Mouse (Mus musculus) neural tube, embryonic 15.5 days (tissue): Measurements from ENCODE around the gene Casp8. TPM values are rescaled to one million over a fixed set of nuclear protein-coding genes. Genes with fewer than 3 reads are reported as not detected.
"Not testable (repeated sequence)": the region's sequence is repeated elsewhere in the genome, so short reads cannot be mapped to it uniquely, and the experiment has no call there.

ENCODE experiments used
- ATAC-seq: fragments of 200-750 bp; cut with Nextera tagmentation; 2 replicates; pipeline ENCODE4 v1.8.0; 2017; ENCODE audit warnings: mild to moderate bottlenecking, moderate TSS enrichment, moderate library complexity; ENCODE audit not compliant: low FRiP score
- H3K27ac ChIP-seq: fragments of 300-500 bp; sonication (generic); replicated peaks from 2 replicates; pipeline ENCODE4 v1.5.1; 2015; ENCODE audit warnings: mild to moderate bottlenecking, inconsistent platforms
- H3K27me3 ChIP-seq: fragments of 300-500 bp; sonication (generic); replicated peaks from 2 replicates; pipeline ENCODE4 v1.6.1; 2015; ENCODE audit warnings: inconsistent platforms
- H3K36me3 ChIP-seq: fragments of 300-500 bp; sonication (generic); 2 replicates; pipeline ENCODE4 v1.6.1; 2015; ENCODE audit warnings: inconsistent platforms
- H3K4me1 ChIP-seq: fragments of 300-500 bp; sonication (generic); 2 replicates; pipeline ENCODE4 v1.6.1; 2015; ENCODE audit warnings: inconsistent platforms
- H3K4me2 ChIP-seq: fragments of 300-500 bp; sonication (generic); 2 replicates; pipeline ENCODE4 v1.6.1; 2015; ENCODE audit warnings: inconsistent platforms, mild to moderate bottlenecking, moderate library complexity
- H3K4me3 ChIP-seq: fragments of 300-500 bp; sonication (generic); replicated peaks from 2 replicates; pipeline ENCODE4 v1.5.1; 2015; ENCODE audit warnings: mild to moderate bottlenecking, inconsistent platforms
- H3K9ac ChIP-seq: fragments of 300-500 bp; sonication (generic); replicated peaks from 2 replicates; pipeline ENCODE4 v1.6.1; 2015; ENCODE audit warnings: mild to moderate bottlenecking, inconsistent platforms
- H3K9me3 ChIP-seq: fragments of 300-500 bp; sonication (generic); replicated peaks from 2 replicates; pipeline ENCODE4 v1.6.1; 2016; ENCODE audit warnings: inconsistent platforms
- WGBS: fragments of 180-500 bp; shearing (Covaris S2); methylation state at CpG from one replicate; pipeline ENCODE4 v1.1.7; 2015; ENCODE audit warnings: mixed read lengths; 5-methylcytosine and 5-hydroxymethylcytosine counted together
- polyA plus RNA-seq: library from polyadenylated mRNA; unstranded; fragments of >200 nt; fragmentation: Nextera tagmentation; extraction: Ambion mirVana; gene quantifications from 2 replicates; pipeline ENCODE4 v1.2.1, GENCODE M21; 2015

The Casp8 gene
- polyA plus RNA-seq, 1 experiment from 2014 or later, result 5.6 TPM

DNA sequence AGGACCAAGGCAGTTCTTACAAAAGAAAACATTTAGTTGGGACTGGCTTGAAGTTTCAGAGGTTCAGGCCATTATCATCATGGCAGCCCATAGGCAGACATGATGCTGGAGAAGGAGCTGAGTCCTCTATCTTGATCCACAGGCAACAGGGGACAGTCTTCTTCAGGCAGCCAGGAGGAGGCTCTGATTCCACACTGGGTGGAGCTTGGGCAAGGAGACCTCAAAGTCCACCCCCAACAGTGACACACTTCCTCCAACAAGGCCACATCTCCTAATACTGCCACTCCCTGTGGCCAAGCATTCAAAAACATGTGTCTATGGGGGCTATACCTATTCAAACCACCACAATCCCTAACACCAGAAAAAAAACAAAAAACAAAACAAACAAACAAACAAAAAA lies 21.9 kb upstream of the Casp8 start:
- Histone ChIP-seq H3K36me3 (no peaks in the 10 kb centered on the region), H3K9me3 (no peaks in the 10 kb centered on the region), H3K27ac (no peak overlapping the region), H3K4me2 (no peak overlapping the region), H3K4me3 (no peak overlapping the region), H3K27me3 (no peaks in the 10 kb centered on the region), H3K9ac (no peak overlapping the region), H3K4me1 (no peaks in the 10 kb centered on the region)
- ATAC-seq, result no peak

DNA sequence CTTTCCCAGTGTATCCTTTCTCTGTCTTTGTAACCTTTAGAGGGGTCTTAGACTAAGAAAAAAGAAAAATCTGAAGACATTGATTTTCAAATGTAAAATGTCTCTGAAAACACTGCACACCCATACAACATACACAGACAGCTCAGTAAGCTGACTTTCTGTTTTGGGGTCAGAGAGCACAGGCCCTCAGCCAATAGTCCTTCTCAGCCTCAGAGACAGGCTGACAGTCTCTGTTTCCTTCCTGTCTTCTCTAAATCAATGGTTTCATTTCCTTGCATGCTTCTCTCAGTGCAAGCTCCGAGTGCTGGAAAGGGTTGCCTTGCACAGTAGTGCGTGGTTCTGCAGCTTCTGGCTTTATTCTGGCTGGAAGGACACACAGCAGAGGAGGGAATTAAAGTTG lies 21.3 kb upstream of the Casp8 start:
- ATAC-seq, result no peak
- WGBS, result 68% methylated on average over 2 of the region's 2 CpGs
- H3K4me1 ChIP-seq, result no peaks in the 10 kb centered on the region
- H3K9me3 ChIP-seq, result no peaks in the 10 kb centered on the region
- no peak overlapping the region for H3K4me3 ChIP-seq
- no peak overlapping the region for H3K9ac ChIP-seq
- no peak overlapping the region for H3K27ac ChIP-seq
- H3K36me3 ChIP-seq, result no peaks in the 10 kb centered on the region
- no peak overlapping the region for H3K4me2 ChIP-seq
- H3K27me3 ChIP-seq, result no peaks in the 10 kb centered on the region

DNA sequence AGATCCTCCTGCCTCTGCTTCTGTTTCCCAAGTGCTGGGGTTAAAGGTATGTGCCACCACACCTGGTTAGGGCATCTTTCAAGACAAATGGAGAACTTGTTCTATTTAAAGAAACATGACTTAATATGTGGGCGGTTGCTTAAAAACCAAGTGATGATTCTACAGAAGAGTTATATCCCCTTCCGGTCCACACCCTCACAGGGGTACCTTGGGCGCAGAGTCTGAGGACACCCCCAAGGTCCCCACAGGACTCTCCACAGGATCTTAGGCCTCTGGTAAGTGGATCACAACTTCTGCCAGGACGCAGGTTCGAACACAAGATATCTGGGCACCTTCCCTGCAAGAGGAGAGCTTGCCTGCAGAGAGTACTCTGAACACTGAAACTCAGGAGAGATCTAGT lies 19.8 kb upstream of the Casp8 start:
- ATAC-seq, result no peak

DNA sequence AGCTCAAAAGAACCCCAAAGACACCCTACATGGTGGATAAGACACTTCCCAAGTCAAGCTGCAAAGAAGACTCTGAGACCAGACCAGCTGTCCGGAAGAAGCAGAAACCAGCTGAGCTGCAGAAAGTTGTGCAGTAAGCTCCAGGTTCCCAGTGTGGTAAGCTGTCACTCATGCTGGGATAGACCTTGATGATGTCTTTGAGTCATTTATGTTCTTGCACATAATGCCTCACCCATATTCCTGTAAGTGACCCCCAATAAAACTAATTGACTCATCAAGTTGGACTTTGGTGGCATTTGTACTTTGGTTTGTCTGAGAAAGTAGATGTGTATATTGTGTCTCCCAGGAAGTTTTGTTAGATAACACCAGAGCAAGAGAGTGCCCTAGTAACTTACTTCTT lies 17.6 kb upstream of the Casp8 start:
- Histone ChIP-seq H3K36me3 (no peaks in the 10 kb centered on the region), H3K9ac (no peak overlapping the region), H3K4me1 (no peaks in the 10 kb centered on the region), H3K27ac (no peak overlapping the region), H3K4me2 (no peak overlapping the region), H3K27me3 (no peaks in the 10 kb centered on the region), H3K4me3 (no peak overlapping the region), H3K9me3 (no peaks in the 10 kb centered on the region)
- no peak for ATAC-seq
- WGBS, result 94% methylated on average over 1 of the region's 1 CpGs

More for the DNA sequence above, 19.8 kb upstream of the Casp8 start:
- Histone ChIP-seq H3K4me3 (no peak overlapping the region), H3K4me2 (no peak overlapping the region), H3K4me1 (no peaks in the 10 kb centered on the region), H3K27me3 (no peaks in the 10 kb centered on the region), H3K9me3 (no peaks in the 10 kb centered on the region), H3K27ac (no peak overlapping the region), H3K36me3 (no peaks in the 10 kb centered on the region), H3K9ac (no peak overlapping the region)
- WGBS, result 96% methylated on average over 5 of the region's 5 CpGs

DNA sequence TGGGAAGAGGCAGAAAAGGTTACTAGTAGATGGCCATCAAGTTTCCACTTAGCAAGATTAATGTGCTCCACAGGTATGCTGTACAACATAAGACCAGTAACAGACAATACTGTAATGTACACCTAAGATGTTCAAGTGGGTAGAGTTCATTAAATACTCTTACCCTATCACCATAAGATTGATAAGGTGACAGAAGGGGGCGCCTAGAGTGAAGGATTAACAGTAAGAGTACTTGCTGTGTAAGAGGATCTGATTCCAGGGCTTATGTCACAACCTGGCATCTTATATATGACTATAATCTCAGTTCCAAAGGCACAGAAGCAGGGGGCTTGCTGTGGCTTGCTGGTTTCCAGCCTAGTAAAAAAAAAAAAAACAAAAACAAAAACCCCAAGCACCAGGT lies 16.9 kb upstream of the Casp8 start:
- Histone ChIP-seq H3K9ac (no peak overlapping the region), H3K9me3 (no peaks in the 10 kb centered on the region), H3K4me1 (no peaks in the 10 kb centered on the region), H3K36me3 (no peaks in the 10 kb centered on the region), H3K4me3 (no peak overlapping the region), H3K27me3 (no peaks in the 10 kb centered on the region), H3K4me2 (no peak overlapping the region), H3K27ac (no peak overlapping the region)
- ATAC-seq, result no peak
- 22% methylated on average over 1 of the region's 1 CpGs for WGBS

DNA sequence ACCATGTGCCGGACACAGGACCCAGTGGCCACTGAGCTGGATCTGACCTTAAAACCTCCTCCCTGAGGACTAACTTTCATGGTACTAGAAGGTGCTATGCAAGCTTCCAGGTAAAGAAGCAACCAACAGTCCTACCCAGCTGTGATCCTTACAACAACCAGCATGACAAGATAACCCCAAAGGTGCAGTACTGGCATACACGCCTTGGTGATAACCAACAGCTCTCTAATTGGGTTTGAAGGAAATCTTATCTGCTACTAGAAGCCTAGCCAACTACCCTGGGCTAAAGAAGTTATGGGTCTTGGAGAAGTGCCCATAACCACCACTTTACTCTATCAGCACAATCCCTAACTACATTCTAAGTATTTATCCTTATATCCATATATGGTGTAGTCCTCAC lies 8.9 kb upstream of the Casp8 start:
- Histone ChIP-seq H3K27me3 (no peaks in the 10 kb centered on the region), H3K4me3 (no peak overlapping the region), H3K4me2 (no peak overlapping the region), H3K9ac (no peak overlapping the region), H3K4me1 (no peaks in the 10 kb centered on the region), H3K27ac (no peak overlapping the region), H3K36me3 (no peaks in the 10 kb centered on the region), H3K9me3 (no peaks in the 10 kb centered on the region)
- WGBS, result 91% methylated on average over 2 of the region's 2 CpGs
- ATAC-seq, result no peak

DNA sequence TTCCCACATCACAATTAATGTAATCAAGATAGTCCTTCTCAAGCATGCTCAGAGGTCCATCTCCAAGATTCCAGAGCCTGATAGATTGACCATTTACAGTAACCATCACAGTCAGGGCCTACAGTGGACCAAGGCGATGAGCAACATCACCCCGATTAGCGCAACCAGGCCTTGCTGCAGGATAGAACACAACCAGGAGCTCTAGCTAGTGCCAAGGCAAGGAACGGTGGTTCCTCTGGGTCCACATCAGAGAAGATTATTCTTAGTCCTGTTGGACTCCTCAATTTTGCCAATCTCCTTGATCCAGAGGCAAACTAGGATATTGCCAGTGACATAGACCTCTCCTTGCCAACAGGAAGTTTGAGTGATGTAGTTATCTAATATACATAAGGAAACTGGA lies 6.8 kb upstream of the Casp8 start:
- H3K4me1 ChIP-seq, result no peaks in the 10 kb centered on the region
- no peak overlapping the region for H3K4me2 ChIP-seq
- no peak overlapping the region for H3K4me3 ChIP-seq
- WGBS, result 95% methylated on average over 4 of the region's 4 CpGs
- H3K27me3 ChIP-seq, result no peaks in the 10 kb centered on the region
- no peak overlapping the region for H3K9ac ChIP-seq
- H3K27ac ChIP-seq, result no peak overlapping the region
- no peak for ATAC-seq
- H3K9me3 ChIP-seq, result no peaks in the 10 kb centered on the region
- no peaks in the 10 kb centered on the region for H3K36me3 ChIP-seq

DNA sequence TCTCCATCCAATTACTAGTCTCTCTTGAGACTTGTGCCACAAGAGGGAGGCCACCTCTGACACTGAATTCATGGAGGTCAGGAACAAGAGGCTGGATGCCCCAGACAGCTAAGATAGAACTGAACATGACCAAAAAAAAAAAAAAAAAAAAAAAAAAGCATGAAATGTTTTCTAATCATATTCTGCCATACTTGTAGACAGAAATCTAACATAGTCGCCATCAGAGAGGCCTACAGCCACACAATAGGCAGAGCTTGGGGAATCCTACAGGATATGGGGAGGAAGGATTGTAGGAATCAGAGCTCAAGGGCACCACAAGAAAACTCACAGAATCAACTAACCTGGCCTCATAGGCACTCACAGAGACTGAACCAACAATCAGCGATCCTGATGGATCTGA lies 469 bp upstream of the Casp8 start:
- H3K9ac ChIP-seq, result no peak overlapping the region
- H3K4me1 ChIP-seq, result peaks cover 8% of the 10 kb centered on the region
- no peaks in the 10 kb centered on the region for H3K27me3 ChIP-seq
- no peaks in the 10 kb centered on the region for H3K36me3 ChIP-seq
- ATAC-seq, result no peak
- 54% methylated on average over 2 of the region's 2 CpGs for WGBS
- peak overlapping the region; percentile 89 for H3K4me2 ChIP-seq
- H3K27ac ChIP-seq, result no peak overlapping the region
- no peak overlapping the region for H3K4me3 ChIP-seq
- no peaks in the 10 kb centered on the region for H3K9me3 ChIP-seq

DNA sequence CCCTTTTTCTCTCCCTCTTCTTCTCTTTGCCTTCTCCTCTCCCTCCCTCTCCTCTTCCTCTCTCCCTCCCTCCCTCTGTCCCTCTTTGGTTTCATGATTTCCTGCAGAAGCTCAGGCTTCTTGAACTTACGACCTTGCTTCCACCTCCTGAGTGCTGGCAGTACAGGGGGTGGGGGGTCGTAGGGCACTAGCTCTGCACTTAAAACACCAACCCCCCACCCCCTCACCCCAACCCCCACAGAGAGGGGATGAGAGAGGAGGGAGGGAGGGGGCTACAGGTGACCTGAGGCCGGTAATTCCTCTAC lies 837 bp downstream of the Casp8 start:
- H3K27ac ChIP-seq, result no peak overlapping the region
- H3K4me2 ChIP-seq, result peak overlapping the region; percentile 89
- H3K9me3 ChIP-seq, result no peaks in the 10 kb centered on the region
- no peaks in the 10 kb centered on the region for H3K27me3 ChIP-seq
- H3K9ac ChIP-seq, result peak overlapping the region; percentile 36; the same call in 1 of the 2 replicates
- 8% methylated on average over 3 of the region's 3 CpGs for WGBS
- H3K4me3 ChIP-seq, result peak overlapping the region; percentile 46
- ATAC-seq, result no peak
- H3K36me3 ChIP-seq, result no peaks in the 10 kb centered on the region
- H3K4me1 ChIP-seq, result peaks cover 8% of the 10 kb centered on the region

DNA sequence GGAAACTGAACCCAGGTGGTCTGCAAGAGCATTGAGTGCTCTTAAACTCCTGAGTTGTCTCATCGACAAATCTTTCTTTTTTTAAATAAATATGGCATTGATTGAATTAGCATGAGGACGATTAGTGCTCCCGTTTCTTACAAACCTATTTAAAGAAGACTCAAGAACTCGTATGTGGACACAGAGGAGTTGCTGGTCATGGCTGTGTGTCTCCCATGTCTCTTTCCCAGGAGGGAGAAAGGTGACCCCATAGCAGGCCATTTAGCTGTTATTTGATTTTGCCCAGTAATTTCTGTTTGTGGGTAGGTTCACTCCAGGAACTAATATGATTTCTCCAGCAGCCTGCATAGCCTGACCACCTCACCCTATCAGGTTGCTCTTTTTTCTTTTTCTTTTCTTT lies 1.7 kb downstream of the Casp8 start:
- H3K4me3 ChIP-seq, result no peak overlapping the region
- WGBS, result 83% methylated on average over 4 of the region's 4 CpGs
- H3K9me3 ChIP-seq, result no peaks in the 10 kb centered on the region
- ATAC-seq, result no peak
- H3K9ac ChIP-seq, result no peak overlapping the region
- no peaks in the 10 kb centered on the region for H3K36me3 ChIP-seq
- H3K4me1 ChIP-seq, result peaks cover 8% of the 10 kb centered on the region
- H3K27me3 ChIP-seq, result no peaks in the 10 kb centered on the region
- no peak overlapping the region for H3K4me2 ChIP-seq
- H3K27ac ChIP-seq, result no peak overlapping the region

DNA sequence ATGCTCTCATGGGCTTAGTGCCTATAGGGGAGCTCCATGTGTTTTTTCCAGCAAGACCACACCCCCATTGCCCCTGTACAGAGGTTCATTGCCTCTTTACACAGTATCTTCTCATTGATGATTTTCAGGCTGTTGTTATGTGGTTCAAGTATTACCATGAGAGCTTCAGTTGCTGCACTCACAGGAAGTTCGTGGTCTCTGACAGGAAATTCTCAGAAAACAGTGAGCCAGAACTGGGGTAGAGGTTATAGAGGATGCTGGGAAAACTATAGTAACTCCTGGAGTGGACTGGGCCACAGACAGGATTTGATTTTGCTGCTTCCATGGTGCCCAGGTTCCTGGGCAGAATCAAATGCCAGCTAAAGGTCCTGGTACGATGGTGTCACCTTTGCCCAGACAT lies 2.2 kb downstream of the Casp8 start:
- H3K9ac ChIP-seq, result no peak overlapping the region
- WGBS, result 92% methylated on average over 2 of the region's 2 CpGs
- H3K36me3 ChIP-seq, result no peaks in the 10 kb centered on the region
- no peak for ATAC-seq
- H3K4me3 ChIP-seq, result no peak overlapping the region
- H3K4me2 ChIP-seq, result no peak overlapping the region
- H3K9me3 ChIP-seq, result no peaks in the 10 kb centered on the region
- peaks cover 8% of the 10 kb centered on the region for H3K4me1 ChIP-seq
- H3K27me3 ChIP-seq, result no peaks in the 10 kb centered on the region
- no peak overlapping the region for H3K27ac ChIP-seq

DNA sequence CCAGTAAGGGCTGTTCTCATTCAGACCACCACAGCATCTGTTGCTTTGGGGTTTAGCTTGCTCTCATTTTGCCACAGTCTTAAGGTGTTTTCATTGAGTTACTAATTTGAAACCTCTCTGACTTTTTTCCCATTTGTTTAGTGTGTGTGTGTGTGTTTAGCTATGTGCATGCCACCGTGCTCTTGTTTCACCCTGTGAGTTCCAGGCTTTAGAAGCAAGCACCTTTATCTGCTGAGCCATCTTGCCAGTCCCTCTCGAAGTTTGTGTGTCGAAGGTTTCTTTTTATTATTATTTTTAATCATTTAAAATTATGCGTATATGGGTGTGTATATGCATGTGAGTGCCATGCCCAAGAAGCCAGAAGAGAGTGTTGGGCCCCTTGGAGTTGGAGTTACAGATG lies 3.7 kb downstream of the Casp8 start:
- H3K27ac ChIP-seq, result no peak overlapping the region
- no peaks in the 10 kb centered on the region for H3K27me3 ChIP-seq
- no peaks in the 10 kb centered on the region for H3K36me3 ChIP-seq
- ATAC-seq, result no peak
- H3K4me2 ChIP-seq, result no peak overlapping the region
- H3K4me1 ChIP-seq, result peaks cover 8% of the 10 kb centered on the region
- no peak overlapping the region for H3K9ac ChIP-seq
- 96% methylated on average over 4 of the region's 4 CpGs for WGBS
- H3K4me3 ChIP-seq, result no peak overlapping the region
- H3K9me3 ChIP-seq, result no peaks in the 10 kb centered on the region

DNA sequence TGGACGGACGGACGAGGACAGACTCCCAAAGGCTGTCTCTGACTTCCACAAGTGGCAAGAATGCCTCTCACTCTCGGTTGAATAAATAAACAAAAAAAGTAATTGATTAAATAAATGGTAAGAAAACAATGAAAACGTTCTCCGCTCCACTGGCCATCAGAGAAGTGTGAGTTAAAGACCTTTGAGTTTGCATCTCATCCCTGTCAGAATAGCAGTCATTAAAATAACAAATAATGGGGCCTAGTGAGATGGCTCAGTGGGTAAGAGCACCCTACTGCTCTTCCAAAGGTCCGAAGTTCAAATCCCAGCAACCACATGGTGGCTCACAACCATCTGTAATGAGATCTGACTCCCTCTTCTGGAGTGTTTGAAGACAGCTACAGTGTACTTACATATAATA lies 5.5 kb downstream of the Casp8 start:
- not testable (repeated sequence) for ATAC-seq, H3K4me3 ChIP-seq, H3K27me3 ChIP-seq, H3K36me3 ChIP-seq, H3K4me1 ChIP-seq, H3K4me2 ChIP-seq, H3K9ac ChIP-seq, H3K27ac ChIP-seq, H3K9me3 ChIP-seq
- WGBS, result 70% methylated on average over 7 of the region's 7 CpGs
